Mouse (Mus musculus) embryo, embryonic 10.5 days (tissue): ENCODE data around the gene Prex1.
"Not testable (repeated sequence)": the region's sequence is repeated elsewhere in the genome, so short reads cannot be mapped to it uniquely, and the experiment has no call there.

Experiments used
- DNase-seq: peaks from one replicate; pipeline ENCODE4 v3.0.0-alpha.2; 2015; ENCODE audit warnings: low spot score

The Prex1 gene

GRCm38 (mm10) chr2:166713690-166714426 is at the start of gene Prex1:
Gene Prex1, minus strand, starts transcription at chr2:166713832.
- DNase-seq: peak; percentile 99

GRCm38 (mm10) chr2:166757969-166758368 is 44.3 kb upstream of the Prex1 start:
- DNase-seq: no peak

- no peak for DNase-seq
Measured at GRCm38 (mm10) chr2:166754760-166755159, 41.1 kb upstream of the Prex1 start.

GRCm38 (mm10) chr2:166754194-166754593 is 40.6 kb upstream of the Prex1 start:
- DNase-seq: no peak

- DNase-seq: no peak
Measured at GRCm38 (mm10) chr2:166750620-166751191, 37.1 kb upstream of the Prex1 start.

- not testable (repeated sequence) for DNase-seq
Measured at GRCm38 (mm10) chr2:166746261-166746913, 32.8 kb upstream of the Prex1 start.

GRCm38 (mm10) chr2:166745849-166746248 is 32.2 kb upstream of the Prex1 start:
- no peak for DNase-seq

GRCm38 (mm10) chr2:166744433-166744832 is 30.8 kb upstream of the Prex1 start:
- no peak for DNase-seq

- no peak for DNase-seq
Measured at GRCm38 (mm10) chr2:166743504-166743903, 29.9 kb upstream of the Prex1 start.

GRCm38 (mm10) chr2:166741445-166741844 is 27.8 kb upstream of the Prex1 start:
- no peak for DNase-seq

- DNase-seq: no peak
Measured at GRCm38 (mm10) chr2:166740396-166740795, 26.8 kb upstream of the Prex1 start.

- no peak for DNase-seq
Measured at GRCm38 (mm10) chr2:166737307-166737706, 23.7 kb upstream of the Prex1 start.

- DNase-seq: peak; percentile 83
Measured at GRCm38 (mm10) chr2:166735469-166736001, 21.9 kb upstream of the Prex1 start.

- DNase-seq: no peak
Measured at GRCm38 (mm10) chr2:166732860-166733259, 19.2 kb upstream of the Prex1 start.

- no peak for DNase-seq
Measured at GRCm38 (mm10) chr2:166732146-166732545, 18.5 kb upstream of the Prex1 start.

GRCm38 (mm10) chr2:166731102-166731883 is 17.7 kb upstream of the Prex1 start:
- DNase-seq: not testable (repeated sequence)

- no peak for DNase-seq
Measured at GRCm38 (mm10) chr2:166730567-166730915, 16.9 kb upstream of the Prex1 start.

GRCm38 (mm10) chr2:166729656-166730566 is 16.3 kb upstream of the Prex1 start:
- DNase-seq: peak; percentile 64

GRCm38 (mm10) chr2:166729045-166729444 is 15.4 kb upstream of the Prex1 start:
- no peak for DNase-seq

- DNase-seq: peak; percentile 59
Measured at GRCm38 (mm10) chr2:166728261-166728680, 14.6 kb upstream of the Prex1 start.

- no peak for DNase-seq
Measured at GRCm38 (mm10) chr2:166727790-166728189, 14.2 kb upstream of the Prex1 start.
